Mouse (Mus musculus) midbrain, embryonic 13.5 days (tissue): ENCODE measurements around the gene Leng9. TPM values are rescaled to one million over a fixed set of nuclear protein-coding genes. Genes with fewer than 3 reads are reported as not detected.

ENCODE experiments used
- ATAC-seq: fragments of 200-750 bp; cut with Nextera tagmentation; 2 replicates; pipeline ENCODE4 v1.8.0; 2017; ENCODE audit warnings: mild to moderate bottlenecking, moderate TSS enrichment, moderate library complexity
- H3K27ac ChIP-seq: fragments of 300-500 bp; sonication (generic); 2 replicates; pipeline ENCODE4 v1.5.1; 2015; ENCODE audit warnings: inconsistent platforms, mild to moderate bottlenecking, moderate library complexity
- H3K27me3 ChIP-seq: fragments of 300-500 bp; sonication (generic); 2 replicates; pipeline ENCODE4 v1.6.1; 2015; ENCODE audit warnings: mild to moderate bottlenecking, inconsistent platforms
- H3K36me3 ChIP-seq: fragments of 300-500 bp; sonication (generic); 2 replicates; pipeline ENCODE4 v1.6.1; 2015; ENCODE audit warnings: mild to moderate bottlenecking, inconsistent platforms
- H3K4me1 ChIP-seq: fragments of 300-500 bp; sonication (generic); replicated peaks from 2 replicates; pipeline ENCODE4 v1.6.1; 2015; ENCODE audit warnings: inconsistent platforms
- H3K4me2 ChIP-seq: fragments of 300-500 bp; sonication (generic); replicated peaks from 2 replicates; pipeline ENCODE4 v1.6.1; 2015; ENCODE audit warnings: moderate library complexity, mild to moderate bottlenecking, inconsistent platforms
- H3K4me3 ChIP-seq: fragments of 300-500 bp; sonication (generic); replicated peaks from 2 replicates; pipeline ENCODE4 v1.5.1; 2015; ENCODE audit warnings: mild to moderate bottlenecking, inconsistent platforms
- H3K9ac ChIP-seq: fragments of 300-500 bp; sonication (generic); replicated peaks from 2 replicates; pipeline ENCODE4 v1.6.1; 2015; ENCODE audit warnings: mild to moderate bottlenecking, inconsistent platforms
- H3K9me3 ChIP-seq: fragments of 300-500 bp; sonication (generic); 2 replicates; pipeline ENCODE4 v1.6.1; 2016; ENCODE audit warnings: mild to moderate bottlenecking, inconsistent platforms
- WGBS: fragments of 180-500 bp; shearing (Covaris S2); methylation state at CpG from one replicate; pipeline ENCODE4 v1.1.7; 2015; 5-methylcytosine and 5-hydroxymethylcytosine counted together
- polyA plus RNA-seq: library from polyadenylated mRNA; unstranded; fragments of >200 nt; fragmentation: Nextera tagmentation; extraction: Ambion mirVana; gene quantifications from 2 replicates; pipeline ENCODE4 v1.2.1, GENCODE M21; 2015

The Leng9 gene
- polyA plus RNA-seq, 1 experiment from 2014 or later = 4.0 TPM

GRCm38 (mm10) chr7:4141648-4142325, 8.4 kb downstream of the Leng9 start:
- Histone ChIP-seq H3K9me3 (no peaks in the 10 kb centered on the region), H3K4me3 (no peak overlapping the region), H3K4me2 (no peak overlapping the region), H3K9ac (no peak overlapping the region), H3K4me1 (peaks cover 14% of the 10 kb centered on the region), H3K27ac (no peak overlapping the region), H3K27me3 (no peaks in the 10 kb centered on the region), H3K36me3 (peaks cover 80% of the 10 kb centered on the region)
- 92% methylated on average over 6 of the region's 6 CpGs for WGBS
- no peak for ATAC-seq

GRCm38 (mm10) chr7:4139391-4139790, 10.8 kb downstream of the Leng9 start:
- peaks cover 56% of the 10 kb centered on the region for H3K36me3 ChIP-seq
- no peaks in the 10 kb centered on the region for H3K27me3 ChIP-seq
- H3K27ac ChIP-seq = no peak overlapping the region
- H3K9me3 ChIP-seq = no peaks in the 10 kb centered on the region
- no peak overlapping the region for H3K4me2 ChIP-seq
- peaks cover 26% of the 10 kb centered on the region for H3K4me1 ChIP-seq
- WGBS = 94% methylated on average over 5 of the region's 5 CpGs
- no peak for ATAC-seq
- no peak overlapping the region for H3K9ac ChIP-seq
- no peak overlapping the region for H3K4me3 ChIP-seq

GRCm38 (mm10) chr7:4138671-4139070, 11.5 kb downstream of the Leng9 start:
- peaks cover 50% of the 10 kb centered on the region for H3K36me3 ChIP-seq
- H3K27me3 ChIP-seq = no peaks in the 10 kb centered on the region
- no peak overlapping the region for H3K27ac ChIP-seq
- 0 out of 2 replicates have a peak overlapping the region, but pooled peaks have one; percentile 91 for H3K4me2 ChIP-seq
- no peak overlapping the region; the same call in 1 of the 2 replicates for H3K9ac ChIP-seq
- H3K9me3 ChIP-seq = no peaks in the 10 kb centered on the region
- ATAC-seq = no peak
- no peak overlapping the region for H3K4me3 ChIP-seq
- peaks cover 26% of the 10 kb centered on the region for H3K4me1 ChIP-seq
- 93% methylated on average over 7 of the region's 7 CpGs for WGBS

- peak overlapping the region; percentile 88 for H3K4me3 ChIP-seq
- ATAC-seq = no peak
- H3K27me3 ChIP-seq = no peaks in the 10 kb centered on the region
- WGBS = 87% methylated on average over 2 of the region's 2 CpGs
- H3K9me3 ChIP-seq = no peaks in the 10 kb centered on the region
- no peak overlapping the region for H3K27ac ChIP-seq
- H3K9ac ChIP-seq = peak overlapping the region; percentile 83
- peak overlapping the region; percentile 91 for H3K4me2 ChIP-seq
- peaks cover 26% of the 10 kb centered on the region for H3K4me1 ChIP-seq
- H3K36me3 ChIP-seq = peaks cover 50% of the 10 kb centered on the region
Observed at GRCm38 (mm10) chr7:4138181-4138580, 12.0 kb downstream of the Leng9 start.

GRCm38 (mm10) chr7:4137746-4138145, 12.4 kb downstream of the Leng9 start:
- no peaks in the 10 kb centered on the region for H3K27me3 ChIP-seq
- ATAC-seq = no peak
- peaks cover 29% of the 10 kb centered on the region for H3K4me1 ChIP-seq
- peak overlapping the region; percentile 96 for H3K27ac ChIP-seq
- peaks cover 50% of the 10 kb centered on the region for H3K36me3 ChIP-seq
- no peaks in the 10 kb centered on the region for H3K9me3 ChIP-seq
- peak overlapping the region; percentile 83 for H3K9ac ChIP-seq
- H3K4me2 ChIP-seq = peak overlapping the region; percentile 91
- peak overlapping the region; percentile 88 for H3K4me3 ChIP-seq
- WGBS = 55% methylated on average over 3 of the region's 3 CpGs

GRCm38 (mm10) chr7:4136771-4137531, 13.2 kb downstream of the Leng9 start, which contains the start of gene Leng8:
Gene Leng8 (plus strand): TSS chr7:4137039.
- Histone ChIP-seq H3K9ac (peak within 1 kb of the TSS; percentile 83), H3K4me1 (peaks cover 32% of the 10 kb centered on the region), H3K9me3 (no peaks in the 10 kb centered on the region), H3K4me2 (peak within 1 kb of the TSS; percentile 91), H3K36me3 (peaks cover 50% of the 10 kb centered on the region), H3K27ac (peak within 1 kb of the TSS; percentile 96), H3K4me3 (peak within 1 kb of the TSS; percentile 88), H3K27me3 (no peaks in the 10 kb centered on the region)
- WGBS = 0% methylated on average over 68 of the region's 78 CpGs
- ATAC-seq = peak; percentile 99

GRCm38 (mm10) chr7:4136404-4136770, 13.8 kb downstream of the Leng9 start:
- Histone ChIP-seq H3K27me3 (no peaks in the 10 kb centered on the region), H3K4me2 (peak overlapping the region; percentile 78), H3K4me3 (peak overlapping the region; percentile 88), H3K9ac (peak overlapping the region; percentile 68), H3K9me3 (no peaks in the 10 kb centered on the region), H3K27ac (peak overlapping the region; percentile 96), H3K36me3 (peaks cover 46% of the 10 kb centered on the region), H3K4me1 (peaks cover 37% of the 10 kb centered on the region)
- WGBS = 0% methylated on average over 16 of the region's 16 CpGs
- ATAC-seq = peak; percentile 28

- Histone ChIP-seq H3K9ac (no peak overlapping the region), H3K27me3 (no peaks in the 10 kb centered on the region), H3K4me1 (peaks cover 45% of the 10 kb centered on the region), H3K4me2 (no peak overlapping the region), H3K27ac (no peak overlapping the region), H3K9me3 (no peaks in the 10 kb centered on the region), H3K4me3 (no peak overlapping the region), H3K36me3 (peaks cover 34% of the 10 kb centered on the region)
- 81% methylated on average over 5 of the region's 5 CpGs for WGBS
- ATAC-seq = no peak
Observed at GRCm38 (mm10) chr7:4134911-4135310, 15.3 kb downstream of the Leng9 start.

GRCm38 (mm10) chr7:4132998-4133397, 17.2 kb downstream of the Leng9 start:
- H3K9me3 ChIP-seq = no peaks in the 10 kb centered on the region
- H3K27me3 ChIP-seq = no peaks in the 10 kb centered on the region
- H3K4me1 ChIP-seq = peaks cover 36% of the 10 kb centered on the region
- H3K4me2 ChIP-seq = no peak overlapping the region
- no peak overlapping the region; the same call in 1 of the 2 replicates for H3K27ac ChIP-seq
- peaks cover 40% of the 10 kb centered on the region for H3K36me3 ChIP-seq
- no peak for ATAC-seq
- H3K9ac ChIP-seq = no peak overlapping the region
- H3K4me3 ChIP-seq = no peak overlapping the region
- WGBS = 87% methylated on average over 7 of the region's 7 CpGs

GRCm38 (mm10) chr7:4132581-4132980, 17.6 kb downstream of the Leng9 start:
- Histone ChIP-seq H3K27ac (peak overlapping the region; percentile 75; the same call in 1 of the 2 replicates), H3K36me3 (peaks cover 43% of the 10 kb centered on the region)
- 97% methylated on average over 3 of the region's 3 CpGs for WGBS

GRCm38 (mm10) chr7:4131964-4132363, 18.2 kb downstream of the Leng9 start:
- Histone ChIP-seq H3K4me3 (no peak overlapping the region), H3K27ac (peak overlapping the region; percentile 75), H3K27me3 (no peaks in the 10 kb centered on the region), H3K4me2 (no peak overlapping the region), H3K4me1 (peaks cover 30% of the 10 kb centered on the region), H3K9me3 (no peaks in the 10 kb centered on the region), H3K36me3 (peaks cover 49% of the 10 kb centered on the region), H3K9ac (peak overlapping the region; percentile 55)
- no peak for ATAC-seq
- 87% methylated on average over 8 of the region's 8 CpGs for WGBS

More at GRCm38 (mm10) chr7:4132581-4132980, 17.6 kb downstream of the Leng9 start:
- H3K4me3 ChIP-seq = no peak overlapping the region
- no peaks in the 10 kb centered on the region for H3K9me3 ChIP-seq
- peaks cover 32% of the 10 kb centered on the region for H3K4me1 ChIP-seq
- no peak overlapping the region for H3K4me2 ChIP-seq
- ATAC-seq = no peak
- no peak overlapping the region for H3K9ac ChIP-seq
- no peaks in the 10 kb centered on the region for H3K27me3 ChIP-seq
